Mouse (Mus musculus): ENCODE results near the gene Erich3. TPM values are rescaled to one million over a fixed set of nuclear protein-coding genes. Genes with fewer than 3 reads are reported as not detected.

Erich3 gene
- polyA plus RNA-seq, 1 experiment = not detected

GRCm38 (mm10) chr3:154778836-154779595, 115.4 kb downstream of the Erich3 start:
- no peak overlapping the region for H3K27ac ChIP-seq (replicated peaks; ENCODE audit: low read depth, low read length)
- H3K4me3 ChIP-seq (ENCODE audit: insufficient read depth, low read depth, low read length) = no peak overlapping the region
- H3K4me1 ChIP-seq (ENCODE audit: control insufficient read depth, insufficient read depth, insufficient read length, low read length) = no peaks in the 10 kb centered on the region

GRCm38 (mm10) chr3:154786354-154786753, 122.7 kb downstream of the Erich3 start:
- H3K4me1 ChIP-seq (ENCODE audit: control insufficient read depth, insufficient read depth, insufficient read length, low read length) = no peaks in the 10 kb centered on the region
- H3K4me3 ChIP-seq (ENCODE audit: insufficient read depth, low read depth, low read length) = no peak overlapping the region

GRCm38 (mm10) chr3:154787611-154788010, 124.0 kb downstream of the Erich3 start:
- Histone ChIP-seq H3K4me1 (ENCODE audit: control insufficient read depth, insufficient read depth, insufficient read length, low read length) (no peaks in the 10 kb centered on the region), H3K27ac (replicated peaks; ENCODE audit: low read depth, low read length) (no peak overlapping the region), H3K4me3 (ENCODE audit: insufficient read depth, low read depth, low read length) (no peak overlapping the region)

More at GRCm38 (mm10) chr3:154786354-154786753, 122.7 kb downstream of the Erich3 start:
- no peak overlapping the region for H3K27ac ChIP-seq (replicated peaks; ENCODE audit: low read depth, low read length)

- Histone ChIP-seq H3K27ac (replicated peaks; ENCODE audit: low read depth, low read length) (no peak overlapping the region), H3K4me1 (ENCODE audit: control insufficient read depth, insufficient read depth, insufficient read length, low read length) (no peaks in the 10 kb centered on the region), H3K4me3 (ENCODE audit: insufficient read depth, low read depth, low read length) (no peak overlapping the region)
Observed at GRCm38 (mm10) chr3:154793571-154793970, 129.9 kb downstream of the Erich3 start.

- H3K27ac ChIP-seq (replicated peaks; ENCODE audit: low read depth, low read length) = no peak overlapping the region
- no peaks in the 10 kb centered on the region for H3K4me1 ChIP-seq (ENCODE audit: control insufficient read depth, insufficient read depth, insufficient read length, low read length)
- no peak overlapping the region for H3K4me3 ChIP-seq (ENCODE audit: insufficient read depth, low read depth, low read length)
Observed at GRCm38 (mm10) chr3:154798806-154799205, 135.1 kb downstream of the Erich3 start.

GRCm38 (mm10) chr3:154800454-154800853, 136.8 kb downstream of the Erich3 start:
- H3K27ac ChIP-seq (replicated peaks; ENCODE audit: low read depth, low read length) = no peak overlapping the region
- no peak overlapping the region for H3K4me3 ChIP-seq (ENCODE audit: insufficient read depth, low read depth, low read length)
- H3K4me1 ChIP-seq (ENCODE audit: control insufficient read depth, insufficient read depth, insufficient read length, low read length) = no peaks in the 10 kb centered on the region

GRCm38 (mm10) chr3:154800888-154801429, 137.3 kb downstream of the Erich3 start:
- Histone ChIP-seq H3K27ac (replicated peaks; ENCODE audit: low read depth, low read length) (no peak overlapping the region), H3K4me1 (ENCODE audit: control insufficient read depth, insufficient read depth, insufficient read length, low read length) (no peaks in the 10 kb centered on the region), H3K4me3 (ENCODE audit: insufficient read depth, low read depth, low read length) (no peak overlapping the region)

GRCm38 (mm10) chr3:154806626-154807025, 143.0 kb downstream of the Erich3 start:
- Histone ChIP-seq H3K4me1 (ENCODE audit: control insufficient read depth, insufficient read depth, insufficient read length, low read length) (no peaks in the 10 kb centered on the region), H3K27ac (replicated peaks; ENCODE audit: low read depth, low read length) (no peak overlapping the region), H3K4me3 (ENCODE audit: insufficient read depth, low read depth, low read length) (no peak overlapping the region)

GRCm38 (mm10) chr3:154810273-154810870, 146.7 kb downstream of the Erich3 start:
- Histone ChIP-seq H3K4me3 (ENCODE audit: insufficient read depth, low read depth, low read length) (no peak overlapping the region), H3K4me1 (ENCODE audit: control insufficient read depth, insufficient read depth, insufficient read length, low read length) (no peaks in the 10 kb centered on the region), H3K27ac (replicated peaks; ENCODE audit: low read depth, low read length) (no peak overlapping the region)

GRCm38 (mm10) chr3:154811281-154811680, 147.6 kb downstream of the Erich3 start:
- no peaks in the 10 kb centered on the region for H3K4me1 ChIP-seq (ENCODE audit: control insufficient read depth, insufficient read depth, insufficient read length, low read length)
- H3K4me3 ChIP-seq (ENCODE audit: insufficient read depth, low read depth, low read length) = no peak overlapping the region
- no peak overlapping the region for H3K27ac ChIP-seq (replicated peaks; ENCODE audit: low read depth, low read length)

GRCm38 (mm10) chr3:154811833-154812232, 148.2 kb downstream of the Erich3 start:
- H3K27ac ChIP-seq (replicated peaks; ENCODE audit: low read depth, low read length) = no peak overlapping the region
- no peaks in the 10 kb centered on the region for H3K4me1 ChIP-seq (ENCODE audit: control insufficient read depth, insufficient read depth, insufficient read length, low read length)
- no peak overlapping the region for H3K4me3 ChIP-seq (ENCODE audit: insufficient read depth, low read depth, low read length)

- H3K4me1 ChIP-seq (ENCODE audit: control insufficient read depth, insufficient read depth, insufficient read length, low read length) = no peaks in the 10 kb centered on the region
Observed at GRCm38 (mm10) chr3:154812893-154813292, 149.2 kb downstream of the Erich3 start.

GRCm38 (mm10) chr3:154815606-154816005, 151.9 kb downstream of the Erich3 start:
- Histone ChIP-seq H3K27ac (replicated peaks; ENCODE audit: low read depth, low read length) (no peak overlapping the region), H3K4me1 (ENCODE audit: control insufficient read depth, insufficient read depth, insufficient read length, low read length) (no peaks in the 10 kb centered on the region), H3K4me3 (ENCODE audit: insufficient read depth, low read depth, low read length) (no peak overlapping the region)

More at GRCm38 (mm10) chr3:154812893-154813292, 149.2 kb downstream of the Erich3 start:
- H3K27ac ChIP-seq (replicated peaks; ENCODE audit: low read depth, low read length) = no peak overlapping the region
- no peak overlapping the region for H3K4me3 ChIP-seq (ENCODE audit: insufficient read depth, low read depth, low read length)

- H3K4me3 ChIP-seq (ENCODE audit: insufficient read depth, low read depth, low read length) = no peak overlapping the region
- H3K4me1 ChIP-seq (ENCODE audit: control insufficient read depth, insufficient read depth, insufficient read length, low read length) = no peaks in the 10 kb centered on the region
- no peak overlapping the region for H3K27ac ChIP-seq (replicated peaks; ENCODE audit: low read depth, low read length)
Observed at GRCm38 (mm10) chr3:154816231-154816630, 152.6 kb downstream of the Erich3 start.

- no peak overlapping the region for H3K4me3 ChIP-seq (ENCODE audit: insufficient read depth, low read depth, low read length)
- no peaks in the 10 kb centered on the region for H3K4me1 ChIP-seq (ENCODE audit: control insufficient read depth, insufficient read depth, insufficient read length, low read length)
- H3K27ac ChIP-seq (replicated peaks; ENCODE audit: low read depth, low read length) = no peak overlapping the region
Observed at GRCm38 (mm10) chr3:154816801-154817625, 153.4 kb downstream of the Erich3 start.

Data from brown adipose tissue, adult 24 weeks (tissue).